Mouse (Mus musculus) embryo, embryonic 10 days (tissue): ENCODE data around the gene Olfr521.
"Not testable (repeated sequence)": the region's sequence is repeated elsewhere in the genome, so short reads cannot be mapped to it uniquely, and the experiment has no call there.

Experiments used
- DNase-seq: peaks from one replicate; pipeline ENCODE4 v3.0.0-alpha.2; 2015; ENCODE audit warnings: low spot score

Gene Olfr521

GRCm38 (mm10) chr7:99807043-99807442 is 43.7 kb downstream of the Olfr521 start:
- not testable (repeated sequence) for DNase-seq

DNA sequence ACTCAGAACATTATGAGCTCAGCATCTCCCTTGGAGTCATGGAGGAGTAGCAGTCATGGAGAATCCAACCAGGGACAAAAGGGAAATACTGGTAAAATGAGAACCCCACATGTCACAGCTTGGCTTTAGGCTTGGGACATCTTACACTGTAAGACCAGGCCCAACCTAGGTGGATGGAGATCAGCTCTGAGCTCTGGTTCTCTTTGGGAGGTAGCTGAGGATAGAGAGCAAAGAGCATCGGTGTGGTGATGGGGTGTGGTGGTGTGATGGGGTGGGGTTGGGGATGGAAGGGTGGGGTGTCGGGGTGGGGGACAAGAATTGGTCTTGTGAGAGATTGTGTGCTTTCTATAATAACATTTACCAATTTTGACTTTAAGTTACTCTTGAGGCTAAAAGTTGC is 47.5 kb downstream of the Olfr521 start:
- DNase-seq, result no peak

GRCm38 (mm10) chr7:99811661-99812060 is 48.4 kb downstream of the Olfr521 start:
- DNase-seq, result no peak

- DNase-seq, result peak; percentile 24
Measured at GRCm38 (mm10) chr7:99813394-99813793, 50.1 kb downstream of the Olfr521 start.

GRCm38 (mm10) chr7:99818181-99818725 is 54.9 kb downstream of the Olfr521 start:
- not testable (repeated sequence) for DNase-seq
